Mouse (Mus musculus): ENCODE results near the gene Piwil4. TPM values are rescaled to one million over a fixed set of nuclear protein-coding genes. Genes with fewer than 3 reads are reported as not detected.
"Not testable (repeated sequence)": the region's sequence is repeated elsewhere in the genome, so short reads cannot be mapped to it uniquely, and the experiment has no call there.

Gene Piwil4
- total RNA-seq, 2 experiments from 2014 or later: 0.09 to 0.20 TPM

GRCm38 (mm10) chr9:14726005-14726404 is 14.5 kb downstream of the Piwil4 start:
- no peak for DNase-seq

GRCm38 (mm10) chr9:14724755-14725420 is 15.6 kb downstream of the Piwil4 start:
- DNase-seq: no peak

- DNase-seq: no peak
Measured at GRCm38 (mm10) chr9:14721610-14722009, 18.9 kb downstream of the Piwil4 start.

- no peak for DNase-seq
Measured at GRCm38 (mm10) chr9:14720384-14720783, 20.1 kb downstream of the Piwil4 start.

DNA sequence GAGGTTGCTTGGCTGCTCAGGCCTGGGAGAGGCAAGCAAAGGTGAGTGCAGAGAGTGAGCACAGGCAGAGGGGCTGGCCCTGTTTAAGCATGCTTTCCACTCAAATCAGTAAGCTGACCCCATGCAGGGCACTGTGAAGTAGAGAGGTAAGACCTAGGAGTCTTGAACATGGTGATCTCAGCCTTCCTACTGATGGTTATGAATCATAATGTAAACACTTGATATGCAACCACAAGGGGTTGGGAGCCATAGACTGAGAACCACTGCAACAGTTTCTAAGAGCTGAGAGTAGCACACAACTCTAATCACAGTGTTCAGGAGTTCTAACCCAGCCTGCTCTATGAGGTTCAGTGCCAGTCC is 22.2 kb downstream of the Piwil4 start:
- DNase-seq: no peak

DNA sequence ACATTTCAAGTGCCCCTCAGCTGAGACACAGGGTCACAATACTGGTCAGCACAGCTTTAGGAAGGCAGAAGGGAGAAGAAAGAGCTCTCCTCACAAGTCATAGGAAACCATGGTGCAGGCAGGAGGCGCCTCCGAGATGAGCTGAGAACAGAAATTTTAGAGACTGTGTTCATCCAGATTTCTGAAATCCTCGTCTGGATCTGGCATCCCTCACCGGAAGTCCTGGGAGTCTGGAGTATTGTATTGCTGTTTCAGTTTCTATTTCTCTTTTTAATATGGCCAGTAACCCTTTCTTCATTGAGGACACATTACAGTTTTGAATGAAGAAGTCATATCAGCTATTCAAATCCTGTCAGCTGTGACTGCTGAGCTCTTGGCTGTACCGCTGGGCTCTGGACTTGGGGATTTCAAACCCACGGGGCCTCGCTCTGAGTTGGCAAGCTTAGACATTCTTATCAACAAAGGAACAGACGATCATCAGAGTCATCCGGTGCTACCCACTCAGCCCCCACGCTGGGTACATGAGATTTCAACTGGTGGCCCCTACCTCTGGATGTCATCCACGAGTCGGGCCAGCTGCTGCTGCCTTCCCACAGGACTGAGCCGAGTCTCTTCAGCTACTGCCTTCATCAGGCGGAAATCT is 22.7 kb downstream of the Piwil4 start:
- DNase-seq: peak; percentile 38

- DNase-seq: no peak
Measured at GRCm38 (mm10) chr9:14715258-14715657, 25.3 kb downstream of the Piwil4 start.

DNA sequence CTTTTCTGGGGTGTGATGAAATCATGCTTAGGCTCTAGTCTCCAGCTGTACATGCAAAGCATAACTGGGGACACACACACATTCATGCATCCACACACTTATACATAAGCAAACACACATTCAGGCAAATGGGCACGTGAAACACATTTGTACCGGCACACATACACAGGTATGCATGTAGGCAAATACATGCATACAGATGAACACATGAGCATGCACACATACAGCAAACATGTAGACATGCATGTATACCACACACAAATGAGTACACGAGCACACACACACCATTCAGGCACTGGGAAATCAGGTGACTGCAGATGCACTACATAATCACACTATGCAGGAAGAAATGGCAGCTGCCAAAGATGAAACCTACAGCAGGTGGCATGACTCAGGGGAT is 29.6 kb downstream of the Piwil4 start:
- no peak for DNase-seq

GRCm38 (mm10) chr9:14705321-14706162 is 35.0 kb downstream of the Piwil4 start:
- no peak for DNase-seq

DNA sequence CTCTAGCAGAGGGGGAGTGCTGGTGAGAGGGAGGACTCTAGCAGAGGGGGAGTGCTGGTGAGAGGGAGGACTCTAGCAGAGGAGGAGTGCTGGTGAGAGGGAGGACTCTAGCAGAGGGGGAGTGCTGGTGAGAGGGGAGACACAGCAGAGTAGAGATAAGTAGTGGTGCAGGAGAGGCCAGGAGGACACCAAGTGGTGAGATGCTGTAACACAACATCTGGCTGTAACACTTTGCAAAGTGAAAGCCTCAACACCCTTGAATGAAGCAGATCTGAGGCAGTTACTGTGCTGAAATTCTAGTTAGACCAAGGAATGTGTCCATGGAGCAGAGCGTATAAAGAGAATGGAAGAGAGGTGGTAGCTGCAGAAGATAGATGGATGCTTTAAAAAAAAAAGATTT is 39.7 kb downstream of the Piwil4 start:
- not testable (repeated sequence) for DNase-seq

GRCm38 (mm10) chr9:14699288-14699640 is 41.3 kb downstream of the Piwil4 start:
- no peak for DNase-seq

DNA sequence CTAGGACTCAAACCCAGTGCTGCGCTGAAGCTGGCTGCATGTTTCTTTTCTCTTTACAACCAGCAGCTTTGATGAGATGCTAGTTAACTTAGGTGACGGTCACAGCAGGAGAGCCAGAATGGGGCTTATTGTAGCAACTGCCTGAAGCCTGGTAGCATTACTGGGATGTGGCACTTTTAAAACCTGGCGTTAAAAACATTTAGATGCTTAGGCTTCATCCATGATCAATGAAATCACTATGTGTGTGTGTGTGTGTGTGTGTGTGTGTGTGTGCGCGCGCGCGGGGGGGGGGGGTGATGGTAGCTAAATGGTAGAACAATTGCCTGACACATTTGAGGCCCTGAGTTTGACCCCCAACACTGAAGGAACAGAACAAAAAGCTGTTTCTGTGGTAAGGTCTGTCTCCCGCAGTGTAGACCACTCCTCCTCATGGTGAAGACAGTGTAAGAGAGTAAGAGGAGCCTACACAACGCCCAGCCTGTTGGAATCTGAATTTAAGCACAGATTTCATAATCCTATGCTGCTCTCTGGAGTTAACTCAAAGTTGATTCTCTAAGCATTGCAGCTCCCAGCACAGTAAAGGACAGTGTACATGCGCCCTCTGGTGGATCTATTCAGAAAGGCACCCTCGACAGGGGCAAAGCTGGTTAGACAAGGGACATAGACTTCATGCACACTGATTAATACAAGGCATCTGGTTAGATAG is 41.8 kb downstream of the Piwil4 start:
- peak; percentile 89 for DNase-seq

DNA sequence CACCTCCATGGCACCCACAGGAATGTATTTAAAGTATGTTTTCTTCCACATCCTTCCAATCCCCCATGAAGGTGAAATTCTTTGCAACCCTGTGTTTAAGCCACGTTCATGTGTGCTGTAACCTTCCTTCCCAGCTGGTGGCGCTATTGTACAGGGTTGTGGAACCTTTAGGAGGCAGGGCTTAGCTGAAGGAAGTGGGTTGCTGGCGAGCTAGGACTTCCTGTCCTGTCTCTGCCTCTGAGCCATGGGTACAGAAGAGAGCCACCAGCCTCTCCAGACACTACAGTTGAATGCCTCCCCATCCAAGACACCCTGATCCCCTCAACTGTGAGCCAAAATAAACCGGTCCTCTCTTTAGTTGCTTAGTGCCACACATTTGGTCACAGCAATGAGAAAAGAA is 42.6 kb downstream of the Piwil4 start:
- DNase-seq: peak; percentile 32

GRCm38 (mm10) chr9:14689376-14690108 is 51.0 kb downstream of the Piwil4 start:
- no peak for DNase-seq

DNA sequence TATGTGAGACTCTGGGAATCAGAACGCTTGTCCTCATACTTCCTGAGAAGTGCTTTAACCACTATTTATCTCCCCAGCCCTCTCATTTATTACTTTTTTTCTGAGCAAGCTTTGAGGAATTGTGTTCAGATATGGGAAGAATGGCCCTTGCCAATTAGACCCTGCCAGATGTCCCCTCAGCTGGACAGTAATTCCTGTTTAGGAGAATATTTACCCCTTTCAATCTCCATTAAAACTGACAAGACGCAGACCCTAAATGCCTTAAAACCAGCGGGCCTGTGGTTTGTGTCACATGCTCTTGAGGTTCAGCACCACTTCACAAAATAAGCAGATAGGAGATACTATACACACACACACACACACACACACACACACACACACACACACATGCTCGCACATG is 56.2 kb downstream of the Piwil4 start:
- no peak for DNase-seq

DNA sequence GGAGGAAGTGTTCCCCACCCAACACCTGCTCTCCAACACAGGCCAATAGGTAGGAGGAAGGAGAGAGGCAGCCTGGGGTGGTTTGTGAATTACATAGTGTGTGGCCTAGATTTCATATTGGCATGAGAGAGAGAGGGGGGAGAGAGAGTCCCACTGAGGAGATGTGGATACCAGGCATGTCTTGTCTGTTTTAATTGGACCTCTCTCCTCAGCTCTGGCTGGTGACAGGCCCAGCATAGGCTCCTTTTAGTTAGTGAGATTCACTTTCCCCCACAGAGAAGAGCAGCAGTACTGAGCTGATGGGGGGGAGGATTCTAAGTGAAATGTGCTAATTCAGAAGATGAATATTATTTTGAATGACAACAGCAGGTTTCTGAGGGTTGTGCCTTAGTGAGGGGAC is 57.8 kb downstream of the Piwil4 start:
- DNase-seq: no peak

- no peak for DNase-seq
Measured at GRCm38 (mm10) chr9:14680584-14680983, 59.9 kb downstream of the Piwil4 start.

DNA sequence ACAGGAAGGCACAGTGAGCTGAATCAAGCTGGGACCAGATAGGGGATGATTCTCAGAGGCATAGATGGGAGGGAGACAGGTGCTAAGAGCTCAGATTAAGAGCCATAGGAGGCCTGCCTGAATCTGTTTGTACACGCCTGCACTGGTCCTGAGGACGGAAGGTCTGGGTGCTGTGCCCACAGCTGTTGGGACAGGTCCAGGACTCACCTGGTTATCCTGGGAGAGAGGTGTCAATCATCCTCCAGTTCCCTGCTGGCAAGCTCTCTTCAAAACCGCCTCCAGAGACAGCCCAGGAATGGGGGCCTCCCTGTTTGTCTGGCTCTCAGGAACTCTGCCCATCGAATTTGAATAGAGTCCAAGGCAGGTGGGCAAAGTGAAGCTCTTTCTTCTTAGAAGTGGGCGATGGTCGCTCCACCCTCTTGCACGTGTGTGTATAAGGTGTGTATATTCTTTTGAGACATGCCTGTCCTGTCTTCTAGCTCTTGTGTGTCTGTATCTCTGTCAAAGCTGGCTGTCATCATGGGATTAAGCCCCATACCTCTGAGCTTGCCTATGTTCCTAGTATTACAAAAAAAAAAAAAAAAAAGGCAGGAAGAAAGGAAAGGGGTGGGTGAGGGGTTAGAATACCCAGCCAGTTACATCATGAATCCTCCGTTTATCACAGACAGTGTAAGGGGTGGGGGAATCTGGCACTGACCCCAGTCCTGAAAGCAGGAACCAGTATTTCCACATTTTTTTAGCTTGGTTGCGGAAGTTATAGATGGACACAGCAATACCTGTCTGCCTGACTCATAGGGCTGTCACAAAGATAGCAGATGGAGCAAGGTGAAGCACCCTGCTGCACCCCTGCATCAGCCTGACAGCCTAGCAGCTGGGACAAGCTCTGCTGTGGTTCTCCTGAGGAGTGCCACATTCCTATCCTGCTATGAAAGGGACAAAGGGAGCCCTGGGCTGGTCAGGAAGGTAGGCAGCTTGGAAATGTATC is 64.5 kb downstream of the Piwil4 start:
- DNase-seq: no peak

DNA sequence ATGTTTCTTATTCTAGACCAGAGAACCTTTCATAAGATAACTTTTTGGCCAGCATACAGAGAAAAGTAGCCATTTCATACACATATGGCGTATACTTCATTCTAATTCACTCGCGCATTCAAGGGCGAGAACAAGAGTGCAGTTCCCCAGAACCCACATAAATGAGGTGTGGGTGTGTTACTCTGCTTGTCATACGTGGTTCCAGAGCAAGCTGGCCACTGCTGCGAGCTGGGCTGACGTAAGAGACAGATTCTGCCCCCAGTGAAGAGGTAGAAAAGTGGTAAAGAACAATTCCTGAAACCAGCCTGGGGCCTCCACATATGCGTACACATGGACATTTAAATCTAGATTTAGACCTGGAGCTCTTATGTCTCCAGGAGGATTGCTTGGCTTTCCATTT is 66.0 kb downstream of the Piwil4 start:
- DNase-seq: no peak

- no peak for DNase-seq
Measured at GRCm38 (mm10) chr9:14673109-14673508, 67.4 kb downstream of the Piwil4 start.

DNA sequence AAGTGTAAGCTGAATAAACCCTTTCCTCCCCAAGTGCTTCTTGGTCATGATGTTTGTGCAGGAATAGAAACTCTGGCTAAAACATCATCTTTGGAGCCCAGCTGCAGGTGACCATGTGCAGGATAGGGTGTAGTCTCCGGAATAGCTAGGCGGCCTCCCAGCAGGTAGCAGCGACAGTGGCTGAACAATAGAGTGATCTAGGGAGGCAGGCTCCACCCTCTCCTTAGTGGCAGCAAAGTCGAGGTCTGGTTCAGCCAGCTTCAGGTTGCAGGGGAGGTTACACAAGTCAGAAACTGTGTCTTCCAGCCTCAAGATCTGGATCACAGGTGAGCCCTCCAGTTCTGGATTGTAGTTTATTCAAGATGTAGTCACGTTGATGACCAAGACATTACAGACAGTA is 68.6 kb downstream of the Piwil4 start:
- DNase-seq: not testable (repeated sequence)

All from gastrocnemius, postnatal 10 days (tissue).